Mouse (Mus musculus) olfactory bulb, adult 2 months (tissue): ENCODE measurements around the gene Tyw1.

ENCODE experiments used
- CTCF ChIP-seq: fragments of 200-500 bp; IDR thresholded peaks from 2 replicates; pipeline ENCODE4 v1.5.1; 2012; ENCODE audit warnings: low read depth, mild to moderate bottlenecking, low read length, moderate library complexity; ENCODE audit not compliant: insufficient read depth
- POLR2A ChIP-seq: fragments of 200-500 bp; IDR thresholded peaks from 2 replicates; pipeline ENCODE4 v1.6.1; 2012; ENCODE audit warnings: mild to moderate bottlenecking, low read depth, low read length, moderate library complexity; ENCODE audit not compliant: insufficient read depth

DNA sequence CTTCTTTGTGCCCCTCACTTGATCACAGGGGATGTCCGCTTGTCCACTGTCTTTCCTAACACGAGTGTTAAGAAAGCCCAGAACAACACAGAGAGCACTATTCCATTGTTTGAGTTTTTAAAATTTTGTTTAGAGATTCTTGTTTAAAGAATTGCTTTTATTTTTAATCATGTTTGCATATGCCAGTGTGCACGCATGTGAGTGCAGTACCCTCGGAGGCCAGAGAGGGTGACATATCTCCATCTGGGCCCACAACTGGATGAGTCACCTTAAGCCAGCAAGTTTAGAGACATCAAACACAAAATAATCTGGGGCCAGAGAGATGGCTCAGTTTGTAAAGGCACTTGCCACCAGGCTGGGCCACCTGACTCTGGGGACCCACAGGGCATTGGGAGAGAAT, 80.0 kb downstream of the Tyw1 start:
- TF ChIP-seq CTCF (no peak), POLR2A (no peak)
